Mouse (Mus musculus): ENCODE measurements around the gene Fam129b. TPM values are rescaled to one million over a fixed set of nuclear protein-coding genes. Genes with fewer than 3 reads are reported as not detected.

Gene Fam129b
- polyA plus RNA-seq, 1 experiment from 2014 or later: 55.8 TPM

DNA sequence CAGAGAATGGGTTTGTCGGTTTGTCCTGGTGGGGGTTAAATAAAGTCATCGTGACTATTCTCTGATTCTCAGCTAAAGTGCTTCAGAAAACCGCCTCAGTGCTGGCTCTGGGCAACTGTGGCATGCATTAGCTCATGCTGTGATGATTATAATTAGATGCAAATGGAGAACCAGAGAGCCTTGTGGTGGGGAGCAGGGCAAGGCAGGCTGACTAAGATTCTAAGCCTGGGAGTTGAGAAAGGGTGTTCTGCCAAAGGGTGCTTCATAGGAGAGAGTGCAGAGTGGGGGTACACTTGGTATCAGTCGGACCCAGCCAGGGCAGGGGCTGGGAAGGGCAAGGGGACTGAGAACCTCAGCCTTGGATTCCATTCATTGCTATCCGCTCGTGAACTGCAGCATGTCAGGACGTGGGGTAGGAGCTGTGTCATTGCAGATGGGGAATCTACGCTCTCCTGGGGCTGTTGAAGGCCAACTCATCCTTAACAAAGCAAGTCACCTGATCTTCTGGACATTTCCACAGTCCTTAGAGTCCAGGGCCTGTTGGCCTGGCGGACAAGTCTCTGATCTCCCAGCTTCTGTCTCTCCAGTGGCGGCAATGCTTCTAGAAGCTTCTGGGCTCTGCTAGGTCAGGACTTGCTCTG is 20.7 kb downstream of the Fam129b start:
- Histone ChIP-seq H3K4me3 (no peak overlapping the region), H3K4me2 (replicated peaks) (no peak overlapping the region), H3K36me3 (peaks cover 22% of the 10 kb centered on the region), H3K9me3 (no peaks in the 10 kb centered on the region), H3K4me1 (peaks cover 75% of the 10 kb centered on the region), H3K27me3 (no peaks in the 10 kb centered on the region), H3K27ac (peak overlapping the region; percentile 10; the same call in 1 of the 2 replicates), H3K9ac (peak overlapping the region; percentile 43; the same call in 1 of the 2 replicates)
- 51% methylated on average over 10 of the region's 10 CpGs for WGBS
- no peak for ATAC-seq (ENCODE audit: low FRiP score, low read depth)

DNA sequence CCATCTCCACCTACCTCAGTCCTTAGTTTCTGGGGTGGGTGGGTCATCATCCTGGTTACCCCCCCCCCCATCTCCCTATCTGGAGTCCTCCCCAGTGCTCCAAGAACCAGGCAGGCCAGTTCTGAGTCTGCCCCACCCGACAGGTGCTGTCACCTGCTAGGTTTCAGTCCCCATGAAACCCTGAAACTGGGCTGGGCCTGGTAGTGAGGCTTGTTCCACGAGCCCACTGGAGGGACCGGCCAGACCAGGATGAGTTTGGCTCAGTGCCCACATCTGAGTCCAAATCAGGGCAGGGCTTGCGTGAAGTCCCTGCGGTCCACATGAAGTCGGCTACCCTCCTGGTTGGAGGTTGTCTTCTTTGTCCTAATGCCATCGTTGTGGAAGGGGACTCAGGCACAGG is 23.1 kb downstream of the Fam129b start:
- Histone ChIP-seq H3K4me3 (no peak overlapping the region), H3K36me3 (peaks cover 2% of the 10 kb centered on the region), H3K9me3 (no peaks in the 10 kb centered on the region), H3K27ac (no peak overlapping the region), H3K4me2 (replicated peaks) (no peak overlapping the region), H3K4me1 (peaks cover 74% of the 10 kb centered on the region), H3K9ac (no peak overlapping the region), H3K27me3 (no peaks in the 10 kb centered on the region)
- WGBS: 72% methylated on average over 7 of the region's 7 CpGs
- ATAC-seq (ENCODE audit: low FRiP score, low read depth): no peak

DNA sequence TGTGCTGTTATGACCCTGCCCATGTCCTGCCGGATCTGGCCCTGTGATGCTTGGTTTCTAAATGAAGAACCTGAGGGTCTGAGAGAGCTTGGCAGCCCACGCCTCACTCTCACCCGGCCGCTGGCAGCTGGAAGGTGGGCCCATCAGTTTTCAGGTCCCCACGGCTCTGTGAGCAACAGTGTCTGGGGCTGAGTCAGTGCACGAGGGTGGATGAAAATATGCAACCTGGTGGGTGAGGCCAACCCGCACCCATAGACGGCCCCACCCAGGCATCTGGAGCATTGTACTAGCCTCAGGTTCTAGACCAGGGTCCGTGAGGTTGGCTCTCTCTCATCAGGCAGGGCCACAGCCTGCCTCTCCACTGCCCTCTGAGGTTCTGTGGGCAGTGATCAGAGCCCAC is 26.2 kb downstream of the Fam129b start:
- no peak overlapping the region for H3K4me2 ChIP-seq (replicated peaks)
- ATAC-seq (ENCODE audit: low FRiP score, low read depth): no peak
- no peak overlapping the region for H3K4me3 ChIP-seq
- no peaks in the 10 kb centered on the region for H3K9me3 ChIP-seq
- peaks cover 64% of the 10 kb centered on the region for H3K4me1 ChIP-seq
- peaks cover 6% of the 10 kb centered on the region; the same call in 1 of the 2 replicates for H3K36me3 ChIP-seq
- no peaks in the 10 kb centered on the region for H3K27me3 ChIP-seq
- H3K27ac ChIP-seq: no peak overlapping the region
- H3K9ac ChIP-seq: no peak overlapping the region
- WGBS: 73% methylated on average over 9 of the region's 9 CpGs

DNA sequence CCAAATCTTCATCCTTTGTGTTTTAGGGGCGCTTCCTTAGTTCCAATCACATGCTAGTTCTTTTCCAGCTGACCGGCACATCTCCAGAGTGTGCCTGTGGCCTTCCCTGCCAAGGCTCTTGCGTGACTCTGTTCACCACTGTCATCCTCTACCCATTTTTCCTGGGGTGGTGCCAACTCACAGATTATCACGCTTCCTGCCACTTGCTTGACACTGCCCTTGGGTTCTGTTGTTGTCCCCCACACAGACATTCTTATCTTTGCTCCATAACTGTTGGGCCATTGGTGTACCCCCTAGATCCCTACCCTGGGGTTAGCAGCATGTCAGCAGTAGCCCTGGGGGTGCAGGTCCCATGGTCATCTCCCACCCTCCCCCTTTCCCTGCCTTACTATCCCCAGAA is 27.6 kb downstream of the Fam129b start:
- H3K4me2 ChIP-seq (replicated peaks): no peak overlapping the region
- no peak for ATAC-seq (ENCODE audit: low FRiP score, low read depth)
- H3K4me1 ChIP-seq: peaks cover 66% of the 10 kb centered on the region
- peaks cover 6% of the 10 kb centered on the region; the same call in 1 of the 2 replicates for H3K36me3 ChIP-seq
- H3K9me3 ChIP-seq: no peaks in the 10 kb centered on the region
- no peak overlapping the region for H3K4me3 ChIP-seq
- 92% methylated on average over 4 of the region's 4 CpGs for WGBS
- H3K9ac ChIP-seq: no peak overlapping the region
- H3K27me3 ChIP-seq: no peaks in the 10 kb centered on the region
- no peak overlapping the region for H3K27ac ChIP-seq

DNA sequence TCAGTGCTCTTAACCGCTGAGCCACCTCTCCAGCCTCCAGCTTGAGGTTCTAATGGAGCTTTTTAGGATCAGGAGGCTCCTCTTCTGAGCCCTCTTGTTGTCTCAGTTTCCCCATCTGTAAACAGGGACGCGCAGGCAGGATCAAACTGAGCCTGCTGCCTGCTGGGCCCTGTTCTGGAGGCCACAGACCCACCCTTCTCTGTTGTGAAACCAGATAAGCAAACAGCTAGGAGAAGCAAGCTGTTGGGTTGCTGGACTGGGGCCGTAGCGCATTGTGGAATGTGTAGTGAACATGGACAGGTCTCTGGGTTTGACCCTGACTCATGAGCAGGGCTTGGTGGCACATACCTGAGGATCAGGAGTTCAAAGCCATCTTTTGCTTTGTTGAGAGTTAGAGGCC is 28.7 kb downstream of the Fam129b start:
- no peak for ATAC-seq (ENCODE audit: low FRiP score, low read depth)
- H3K4me1 ChIP-seq: peaks cover 69% of the 10 kb centered on the region
- no peak overlapping the region for H3K9ac ChIP-seq
- 85% methylated on average over 5 of the region's 5 CpGs for WGBS
- no peaks in the 10 kb centered on the region for H3K27me3 ChIP-seq
- no peak overlapping the region for H3K27ac ChIP-seq
- H3K9me3 ChIP-seq: no peaks in the 10 kb centered on the region
- no peak overlapping the region for H3K4me3 ChIP-seq
- H3K36me3 ChIP-seq: peaks cover 12% of the 10 kb centered on the region
- no peak overlapping the region for H3K4me2 ChIP-seq (replicated peaks)

DNA sequence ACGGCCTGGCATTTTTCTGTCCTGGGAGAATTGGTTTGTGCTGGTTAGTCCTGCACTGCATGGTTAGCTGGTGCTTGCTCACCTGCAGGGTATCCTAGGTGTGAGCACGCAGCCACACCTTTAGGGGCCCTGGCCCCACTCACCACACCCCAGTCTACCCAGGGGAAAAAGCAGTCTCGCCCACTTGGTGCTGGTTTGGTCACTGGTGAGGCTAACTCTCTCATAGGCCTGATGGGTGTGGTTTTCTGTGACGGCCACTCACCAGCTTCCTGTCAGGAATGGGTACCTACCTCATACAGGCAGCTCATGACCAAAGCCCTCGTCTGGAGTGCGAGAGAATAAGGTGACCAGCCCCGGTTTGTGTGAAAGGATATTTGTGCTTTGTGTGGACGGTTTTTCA is 29.4 kb downstream of the Fam129b start:
- Histone ChIP-seq H3K4me3 (no peak overlapping the region), H3K27me3 (no peaks in the 10 kb centered on the region), H3K9me3 (no peaks in the 10 kb centered on the region), H3K27ac (no peak overlapping the region), H3K36me3 (peaks cover 19% of the 10 kb centered on the region), H3K9ac (no peak overlapping the region), H3K4me1 (peaks cover 63% of the 10 kb centered on the region), H3K4me2 (replicated peaks) (no peak overlapping the region)
- WGBS: 82% methylated on average over 8 of the region's 8 CpGs
- no peak for ATAC-seq (ENCODE audit: low FRiP score, low read depth)

DNA sequence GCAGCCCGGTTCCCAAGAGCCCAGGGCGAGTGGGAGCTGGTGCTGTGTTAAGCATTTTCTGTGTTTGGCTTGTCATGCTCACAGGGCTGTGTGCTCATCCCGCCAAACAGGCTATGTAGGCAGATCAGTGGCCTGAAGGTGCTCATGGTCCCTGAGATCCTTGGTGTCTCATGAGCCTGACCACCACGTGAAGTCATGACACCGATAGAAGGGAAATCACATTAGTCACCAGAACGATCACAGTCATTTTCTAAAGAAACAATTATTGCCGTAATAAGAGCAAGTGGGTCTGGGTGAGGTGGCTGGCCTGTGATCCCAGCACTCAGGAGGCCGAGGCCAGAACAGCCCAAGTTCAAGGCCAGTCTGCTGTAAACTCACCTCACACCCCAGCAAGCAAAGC is 31.5 kb downstream of the Fam129b start:
- ATAC-seq (ENCODE audit: low FRiP score, low read depth): no peak
- no peaks in the 10 kb centered on the region for H3K27me3 ChIP-seq
- 0 out of 2 replicates have a peak overlapping the region, but pooled peaks have one; percentile 56 for H3K27ac ChIP-seq
- no peaks in the 10 kb centered on the region for H3K9me3 ChIP-seq
- peaks cover 39% of the 10 kb centered on the region for H3K36me3 ChIP-seq
- 60% methylated on average over 8 of the region's 8 CpGs for WGBS
- H3K4me1 ChIP-seq: peaks cover 46% of the 10 kb centered on the region
- H3K4me2 ChIP-seq (replicated peaks): no peak overlapping the region
- H3K4me3 ChIP-seq: no peak overlapping the region
- no peak overlapping the region for H3K9ac ChIP-seq

DNA sequence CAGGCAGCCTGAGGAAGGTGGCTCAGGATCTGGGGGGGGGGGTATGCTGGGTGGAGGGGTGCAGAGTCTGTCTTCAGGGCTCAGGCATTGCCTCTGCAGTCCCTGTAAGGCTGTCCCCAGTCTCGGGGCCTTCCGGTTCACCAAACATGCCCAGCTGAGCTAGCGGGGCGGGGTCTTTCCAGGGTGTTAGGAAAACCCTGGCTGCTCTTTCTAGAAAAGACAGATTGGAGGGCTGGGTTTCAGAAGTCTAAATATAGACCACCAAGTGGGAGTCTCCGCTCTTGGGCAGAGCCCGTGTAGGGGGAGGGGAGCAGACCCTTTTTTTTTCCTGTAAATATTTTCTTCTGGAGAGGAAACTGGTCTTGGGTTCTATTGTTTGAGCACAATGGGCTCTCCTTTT is 32.4 kb downstream of the Fam129b start:
- H3K4me2 ChIP-seq (replicated peaks): 0 out of 2 replicates have a peak overlapping the region, but pooled peaks have one; percentile 7
- H3K9ac ChIP-seq: 0 out of 2 replicates have a peak overlapping the region, but pooled peaks have one; percentile 26
- peaks cover 46% of the 10 kb centered on the region for H3K4me1 ChIP-seq
- 0 out of 2 replicates have a peak, but pooled peaks have one; percentile 26 for ATAC-seq (ENCODE audit: low FRiP score, low read depth)
- H3K4me3 ChIP-seq: no peak overlapping the region
- peak overlapping the region; percentile 56 for H3K27ac ChIP-seq
- H3K27me3 ChIP-seq: no peaks in the 10 kb centered on the region
- peaks cover 44% of the 10 kb centered on the region for H3K36me3 ChIP-seq
- WGBS: 23% methylated on average over 6 of the region's 6 CpGs
- no peaks in the 10 kb centered on the region for H3K9me3 ChIP-seq

DNA sequence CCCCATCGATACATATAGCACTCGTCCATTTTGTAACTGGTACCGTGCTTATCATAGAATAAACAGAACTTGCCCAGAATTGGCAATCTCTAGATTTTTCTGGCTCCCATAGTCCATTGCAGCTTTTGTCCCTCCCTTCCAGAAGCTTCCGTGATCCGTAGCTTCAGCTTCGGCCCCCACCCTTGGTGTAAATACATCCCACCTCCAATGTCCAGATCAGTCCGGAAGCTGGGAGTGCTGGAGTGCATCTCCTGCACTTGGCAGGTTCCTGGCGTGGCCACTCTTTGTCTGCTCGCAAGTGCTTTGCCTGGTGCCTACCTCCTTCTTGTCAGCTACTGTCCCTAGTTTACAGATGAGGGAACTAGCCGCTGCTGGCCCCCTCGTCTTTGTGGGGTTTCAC is 32.9 kb downstream of the Fam129b start:
- WGBS: 70% methylated on average over 11 of the region's 11 CpGs
- H3K27ac ChIP-seq: peak overlapping the region; percentile 56

DNA sequence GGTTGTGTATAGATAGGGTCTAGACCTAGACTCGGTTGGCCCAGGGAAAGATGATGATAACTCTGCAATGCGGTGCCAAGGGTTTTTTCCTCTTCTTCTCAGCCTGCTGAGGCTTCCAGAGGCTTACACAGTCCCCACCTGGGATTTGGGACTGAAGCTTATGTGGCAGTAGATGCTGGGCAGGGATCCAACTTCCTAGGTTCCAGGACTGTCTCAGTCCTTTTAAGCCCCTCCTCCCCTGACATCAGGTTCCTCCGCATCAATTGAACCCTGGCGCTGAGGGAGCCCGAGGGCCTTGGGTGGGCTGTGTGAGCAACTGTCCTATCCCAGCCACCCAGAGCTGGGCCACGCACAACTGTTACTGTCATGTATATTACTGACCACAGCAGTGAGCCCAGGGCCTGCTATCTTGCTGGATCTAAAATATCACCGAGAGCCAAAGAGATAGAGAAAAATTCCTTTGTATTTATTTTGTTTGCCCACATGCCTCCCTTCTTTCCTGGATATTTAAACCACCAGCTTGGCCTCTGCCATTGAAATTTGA is 35.8 kb downstream of the Fam129b start:
- H3K9ac ChIP-seq: no peak overlapping the region
- no peak overlapping the region for H3K4me2 ChIP-seq (replicated peaks)
- H3K27me3 ChIP-seq: no peaks in the 10 kb centered on the region
- H3K9me3 ChIP-seq: no peaks in the 10 kb centered on the region
- H3K4me1 ChIP-seq: peaks cover 43% of the 10 kb centered on the region
- 87% methylated on average over 7 of the region's 7 CpGs for WGBS
- H3K4me3 ChIP-seq: no peak overlapping the region
- no peak for ATAC-seq (ENCODE audit: low FRiP score, low read depth)
- no peak overlapping the region for H3K27ac ChIP-seq
- H3K36me3 ChIP-seq: peaks cover 54% of the 10 kb centered on the region

More for the DNA sequence above, 32.9 kb downstream of the Fam129b start:
- no peaks in the 10 kb centered on the region for H3K27me3 ChIP-seq
- ATAC-seq (ENCODE audit: low FRiP score, low read depth): no peak
- no peak overlapping the region for H3K4me3 ChIP-seq
- H3K9me3 ChIP-seq: no peaks in the 10 kb centered on the region
- no peak overlapping the region for H3K4me2 ChIP-seq (replicated peaks)
- H3K36me3 ChIP-seq: peaks cover 44% of the 10 kb centered on the region
- 0 out of 2 replicates have a peak overlapping the region, but pooled peaks have one; percentile 26 for H3K9ac ChIP-seq
- H3K4me1 ChIP-seq: peaks cover 42% of the 10 kb centered on the region

DNA sequence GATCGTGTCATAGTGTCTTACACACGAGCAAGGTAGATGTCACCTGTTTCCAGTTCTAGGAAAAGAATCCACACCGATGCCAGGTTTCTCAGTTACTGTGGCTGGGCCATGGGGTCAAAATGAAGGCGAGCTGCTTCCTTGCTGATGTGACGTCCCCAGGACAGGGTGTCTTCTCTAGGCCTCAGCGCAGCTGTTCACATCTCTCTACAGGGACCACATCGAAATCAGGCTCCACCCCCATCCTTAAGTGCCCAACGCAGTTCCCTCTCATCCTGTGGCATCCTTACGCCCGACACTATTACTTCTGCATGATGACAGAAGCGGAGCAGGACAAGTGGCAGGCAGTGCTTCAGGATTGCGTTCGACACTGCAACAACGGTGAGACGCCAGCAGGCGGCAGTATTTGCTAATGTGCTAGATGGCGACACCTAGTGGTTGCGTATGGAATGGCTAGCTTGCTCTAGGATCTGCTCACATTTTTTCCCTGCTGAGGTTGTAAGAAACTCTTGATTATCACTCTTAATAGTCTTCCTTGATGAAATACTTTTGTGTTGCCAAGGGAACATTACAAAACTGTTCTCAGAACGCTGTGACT is 36.4 kb downstream of the Fam129b start:
- 32% methylated on average over 19 of the region's 19 CpGs for WGBS
- Histone ChIP-seq H3K9me3 (no peaks in the 10 kb centered on the region), H3K36me3 (peaks cover 58% of the 10 kb centered on the region), H3K27me3 (no peaks in the 10 kb centered on the region), H3K27ac (no peak overlapping the region), H3K4me1 (peaks cover 37% of the 10 kb centered on the region), H3K4me3 (no peak overlapping the region), H3K4me2 (replicated peaks) (no peak overlapping the region), H3K9ac (no peak overlapping the region)
- ATAC-seq (ENCODE audit: low FRiP score, low read depth): 0 out of 2 replicates have a peak, but pooled peaks have one; percentile 21

DNA sequence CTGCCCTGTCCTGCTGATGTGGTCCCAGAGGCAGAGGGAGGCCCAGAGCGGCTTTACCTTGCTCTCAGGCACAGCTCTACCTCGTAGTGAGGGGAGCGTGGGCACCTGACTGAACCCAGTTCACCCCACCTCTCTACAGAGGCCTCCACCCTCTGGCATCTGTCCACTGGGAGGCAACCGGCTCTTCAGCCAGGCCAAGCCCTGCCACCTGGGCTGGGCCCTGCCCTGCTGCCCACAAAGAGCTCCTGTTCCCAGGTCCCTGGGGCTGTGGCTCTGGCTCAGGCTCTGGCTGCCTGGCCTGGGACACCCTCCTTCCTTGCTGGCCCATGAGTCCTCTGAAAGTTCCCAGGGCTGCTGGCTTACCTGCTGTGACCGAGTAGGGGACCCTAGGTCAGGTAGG is 38.4 kb downstream of the Fam129b start:
- peak overlapping the region; percentile 79 for H3K27ac ChIP-seq
- no peaks in the 10 kb centered on the region for H3K27me3 ChIP-seq
- H3K4me1 ChIP-seq: peaks cover 33% of the 10 kb centered on the region
- H3K9ac ChIP-seq: peak overlapping the region; percentile 54
- peak; percentile 10; the same call in 1 of the 2 replicates for ATAC-seq (ENCODE audit: low FRiP score, low read depth)
- H3K9me3 ChIP-seq: no peaks in the 10 kb centered on the region
- peaks cover 63% of the 10 kb centered on the region for H3K36me3 ChIP-seq
- H3K4me2 ChIP-seq (replicated peaks): no peak overlapping the region
- H3K4me3 ChIP-seq: no peak overlapping the region
- WGBS: 60% methylated on average over 5 of the region's 5 CpGs

All from limb, embryonic 13.5 days (tissue).